Mouse (Mus musculus): ENCODE measurements around the gene Slc41a2.

- TF ChIP-seq CTCF (IDR thresholded peaks at IDR 0.05; ENCODE audit: low read depth) (no peak), EP300 (IDR thresholded peaks at IDR 0.05; ENCODE audit: low read depth) (no peak)
These were observed 25.8 kb upstream of the Slc41a2 start for GRCm38 (mm10) chr10:83363451-83363850.

Measured in liver, postnatal 0 days (tissue).